Mouse (Mus musculus) embryonic facial prominence, embryonic 14.5 days (tissue): ENCODE measurements around the gene Apoc4. TPM values are rescaled to one million over a fixed set of nuclear protein-coding genes. Genes with fewer than 3 reads are reported as not detected.

ENCODE experiments used
- ATAC-seq: fragments of 200-750 bp; cut with Nextera tagmentation; 2 replicates; pipeline ENCODE4 v1.8.0; 2017; ENCODE audit warnings: low read depth, moderate number of reproducible peaks, moderate TSS enrichment
- DNase-seq: peaks from one replicate; pipeline ENCODE4 v3.0.0-alpha.2; 2015; ENCODE audit warnings: low spot score
- H3K27ac ChIP-seq: fragments of 300-500 bp; sonication (generic); replicated peaks from 2 replicates; pipeline ENCODE4 v1.5.1; 2014; ENCODE audit warnings: low read depth, mild to moderate bottlenecking, low read length, moderate library complexity
- H3K27me3 ChIP-seq: fragments of 300-500 bp; sonication (generic); replicated peaks from 2 replicates; pipeline ENCODE4 v1.6.1; 2014; ENCODE audit warnings: low read length; ENCODE audit not compliant: control insufficient read depth, insufficient read depth
- H3K36me3 ChIP-seq: fragments of 300-500 bp; sonication (generic); 2 replicates; pipeline ENCODE4 v1.6.1; 2014; ENCODE audit warnings: low read length, mixed read lengths; ENCODE audit not compliant: control insufficient read depth, insufficient read depth
- H3K4me1 ChIP-seq: fragments of 300-500 bp; sonication (generic); 2 replicates; pipeline ENCODE4 v1.6.1; 2014; ENCODE audit warnings: antibody characterized with exemption, low read length; ENCODE audit not compliant: control insufficient read depth, insufficient read depth
- H3K4me2 ChIP-seq: fragments of 300-500 bp; sonication (generic); 2 replicates; pipeline ENCODE4 v1.6.1; 2014; ENCODE audit warnings: low read depth, mild to moderate bottlenecking, low read length, moderate library complexity, mixed read lengths
- H3K4me3 ChIP-seq: fragments of 300-500 bp; sonication (generic); 2 replicates; pipeline ENCODE4 v1.5.1; 2014; ENCODE audit warnings: low read depth, mild to moderate bottlenecking, low read length
- H3K9ac ChIP-seq: fragments of 300-500 bp; sonication (generic); 2 replicates; pipeline ENCODE4 v1.6.1; 2014; ENCODE audit warnings: low read depth, mild to moderate bottlenecking, low read length, moderate library complexity, mixed read lengths
- H3K9me3 ChIP-seq: fragments of 300-500 bp; sonication (generic); 2 replicates; pipeline ENCODE4 v1.6.1; 2016; ENCODE audit warnings: low read length; ENCODE audit not compliant: control insufficient read depth
- WGBS: fragments of 180-500 bp; shearing (Covaris S2); extraction: QIAGEN DNeasy Blood & Tissue Kit; methylation state at CpG from one replicate; pipeline ENCODE4 v1.1.7; 2014; 5-methylcytosine and 5-hydroxymethylcytosine counted together
- polyA plus RNA-seq: library from polyadenylated mRNA; unstranded; fragments of >200 nt; fragmentation: Nextera tagmentation; extraction: Ambion mirVana; gene quantifications from 2 replicates; pipeline ENCODE4 v1.2.1, GENCODE M21; 2014

Apoc4 gene
- polyA plus RNA-seq: not detected in 2 replicates

GRCm38 (mm10) chr7:19681202-19681694, at the start of gene Apoc4, which contains the start of gene Gm44805:
Apoc4 (minus strand) TSS chr7:19681479.
Gm44805 (minus strand) TSS chr7:19681423.
- H3K9ac ChIP-seq: no peak within 1 kb of the TSS
- no peaks in the 10 kb centered on the region for H3K36me3 ChIP-seq
- no peak within 1 kb of the TSS for H3K27ac ChIP-seq
- no peak for ATAC-seq
- DNase-seq: no peak
- WGBS: 61% methylated on average over 6 of the region's 8 CpGs
- H3K9me3 ChIP-seq: no peaks in the 10 kb centered on the region
- H3K4me2 ChIP-seq: no peak within 1 kb of the TSS
- no peaks in the 10 kb centered on the region; the same call in 1 of the 2 replicates for H3K4me1 ChIP-seq
- H3K4me3 ChIP-seq: no peak within 1 kb of the TSS
- no peaks in the 10 kb centered on the region for H3K27me3 ChIP-seq

- Histone ChIP-seq H3K27me3 (no peaks in the 10 kb centered on the region), H3K4me2 (no peak overlapping the region), H3K9ac (no peak overlapping the region), H3K4me3 (no peak overlapping the region), H3K9me3 (peaks cover 5% of the 10 kb centered on the region), H3K27ac (no peak overlapping the region), H3K4me1 (no peaks in the 10 kb centered on the region), H3K36me3 (peaks cover 95% of the 10 kb centered on the region)
- no peak for DNase-seq
- WGBS: 84% methylated on average over 4 of the region's 4 CpGs
- ATAC-seq: no peak
These were observed 45.3 kb upstream of the Apoc4 start for GRCm38 (mm10) chr7:19726541-19726940.

GRCm38 (mm10) chr7:19724167-19724566, 42.9 kb upstream of the Apoc4 start:
- Histone ChIP-seq H3K36me3 (peaks cover 94% of the 10 kb centered on the region), H3K9ac (no peak overlapping the region), H3K9me3 (peaks cover 18% of the 10 kb centered on the region), H3K4me2 (no peak overlapping the region), H3K4me1 (no peaks in the 10 kb centered on the region), H3K27ac (no peak overlapping the region), H3K4me3 (no peak overlapping the region), H3K27me3 (no peaks in the 10 kb centered on the region)
- 93% methylated on average over 11 of the region's 12 CpGs for WGBS
- no peak for DNase-seq
- no peak for ATAC-seq

GRCm38 (mm10) chr7:19722754-19723195, 41.5 kb upstream of the Apoc4 start:
- Histone ChIP-seq H3K27ac (no peak overlapping the region), H3K36me3 (peaks cover 89% of the 10 kb centered on the region), H3K4me1 (no peaks in the 10 kb centered on the region), H3K4me3 (no peak overlapping the region), H3K27me3 (no peaks in the 10 kb centered on the region), H3K9me3 (peaks cover 18% of the 10 kb centered on the region), H3K9ac (no peak overlapping the region), H3K4me2 (no peak overlapping the region)
- no peak for DNase-seq
- no peak for ATAC-seq
- 82% methylated on average over 6 of the region's 6 CpGs for WGBS

- no peaks in the 10 kb centered on the region for H3K27me3 ChIP-seq
- ATAC-seq: no peak
- no peak overlapping the region for H3K27ac ChIP-seq
- no peak for DNase-seq
- no peak overlapping the region for H3K4me3 ChIP-seq
- 86% methylated on average over 3 of the region's 4 CpGs for WGBS
- H3K9me3 ChIP-seq: peaks cover 18% of the 10 kb centered on the region
- peaks cover 56% of the 10 kb centered on the region for H3K36me3 ChIP-seq
- H3K4me2 ChIP-seq: no peak overlapping the region
- no peak overlapping the region for H3K9ac ChIP-seq
- 0 out of 2 replicates have a peak, but pooled peaks cover 4% of the 10 kb centered on the region for H3K4me1 ChIP-seq
These were observed 37.9 kb upstream of the Apoc4 start for GRCm38 (mm10) chr7:19719200-19719599.

GRCm38 (mm10) chr7:19718297-19718952, 37.1 kb upstream of the Apoc4 start:
- Histone ChIP-seq H3K4me3 (no peak overlapping the region), H3K27ac (no peak overlapping the region), H3K9me3 (peaks cover 18% of the 10 kb centered on the region), H3K36me3 (peaks cover 53% of the 10 kb centered on the region), H3K4me2 (no peak overlapping the region), H3K4me1 (0 out of 2 replicates have a peak, but pooled peaks cover 4% of the 10 kb centered on the region), H3K9ac (no peak overlapping the region), H3K27me3 (no peaks in the 10 kb centered on the region)
- DNase-seq (no peak), ATAC-seq (no peak)
- 97% methylated on average over 5 of the region's 5 CpGs for WGBS

GRCm38 (mm10) chr7:19717346-19717745, 36.1 kb upstream of the Apoc4 start:
- Histone ChIP-seq H3K4me2 (no peak overlapping the region), H3K4me1 (0 out of 2 replicates have a peak, but pooled peaks cover 4% of the 10 kb centered on the region), H3K36me3 (peaks cover 54% of the 10 kb centered on the region), H3K27me3 (no peaks in the 10 kb centered on the region), H3K9ac (no peak overlapping the region), H3K4me3 (no peak overlapping the region), H3K9me3 (peaks cover 18% of the 10 kb centered on the region), H3K27ac (no peak overlapping the region)
- no peak for DNase-seq
- WGBS: 75% methylated on average over 4 of the region's 4 CpGs
- ATAC-seq: no peak

- H3K27me3 ChIP-seq: no peaks in the 10 kb centered on the region
- peaks cover 55% of the 10 kb centered on the region for H3K36me3 ChIP-seq
- H3K4me1 ChIP-seq: 0 out of 2 replicates have a peak, but pooled peaks cover 4% of the 10 kb centered on the region
- DNase-seq (no peak), ATAC-seq (no peak)
- H3K4me2 ChIP-seq: no peak overlapping the region
- H3K27ac ChIP-seq: no peak overlapping the region
- H3K9ac ChIP-seq: no peak overlapping the region
- 74% methylated on average over 2 of the region's 2 CpGs for WGBS
- peaks cover 15% of the 10 kb centered on the region for H3K9me3 ChIP-seq
- H3K4me3 ChIP-seq: no peak overlapping the region
These were observed 35.5 kb upstream of the Apoc4 start for GRCm38 (mm10) chr7:19716822-19717221.
